Mouse (Mus musculus): Measurements from ENCODE around the gene Tmem106a. TPM values are rescaled to one million over a fixed set of nuclear protein-coding genes. Genes with fewer than 3 reads are reported as not detected.
"Not testable (repeated sequence)": the region's sequence is repeated elsewhere in the genome, so short reads cannot be mapped to it uniquely, and the experiment has no call there.

The Tmem106a gene
- polyA plus RNA-seq, 1 experiment = 37.1 TPM

GRCm38 (mm10) chr11:101576116-101576515 is 5.9 kb upstream of the Tmem106a start:
- Histone ChIP-seq H3K4me1 (replicated peaks; ENCODE audit: control insufficient read depth, insufficient read depth, low read length) (no peaks in the 10 kb centered on the region), H3K4me3 (ENCODE audit: control insufficient read depth, insufficient read depth, low read length) (no peak overlapping the region), H3K36me3 (ENCODE audit: control insufficient read depth, insufficient read depth, low read length) (peaks cover 86% of the 10 kb centered on the region), H3K27me3 (ENCODE audit: control insufficient read depth, insufficient read depth, low read length) (no peaks in the 10 kb centered on the region), H3K27ac (ENCODE audit: control insufficient read depth, insufficient read depth, low read length) (no peak overlapping the region)
- WGBS = 92% methylated on average over 6 of the region's 6 CpGs
- no peak for DNase-seq
- TF ChIP-seq POLR2A (IDR thresholded peaks at IDR 0.05; ENCODE audit: control insufficient read depth, extremely low read depth, insufficient read depth, low read length, poor library complexity) (no peak), CTCF (IDR thresholded peaks at IDR 0.05; ENCODE audit: borderline replicate concordance, control insufficient read depth, extremely low read depth, insufficient read depth, low read length, poor library complexity) (no peak)

- no peaks in the 10 kb centered on the region for H3K27me3 ChIP-seq (ENCODE audit: control insufficient read depth, insufficient read depth, low read length)
- H3K4me3 ChIP-seq (ENCODE audit: control insufficient read depth, insufficient read depth, low read length) = no peak overlapping the region
- no peak overlapping the region for H3K27ac ChIP-seq (ENCODE audit: control insufficient read depth, insufficient read depth, low read length)
- WGBS = 85% methylated on average over 6 of the region's 6 CpGs
- TF ChIP-seq CTCF (IDR thresholded peaks at IDR 0.05; ENCODE audit: borderline replicate concordance, control insufficient read depth, extremely low read depth, insufficient read depth, low read length, poor library complexity) (no peak), POLR2A (IDR thresholded peaks at IDR 0.05; ENCODE audit: control insufficient read depth, extremely low read depth, insufficient read depth, low read length, poor library complexity) (no peak)
- H3K36me3 ChIP-seq (ENCODE audit: control insufficient read depth, insufficient read depth, low read length) = peaks cover 36% of the 10 kb centered on the region
- peaks cover 4% of the 10 kb centered on the region; the same call in 1 of the 2 replicates for H3K4me1 ChIP-seq (replicated peaks; ENCODE audit: control insufficient read depth, insufficient read depth, low read length)
- DNase-seq = no peak
Measured at GRCm38 (mm10) chr11:101581081-101581764, 819 bp upstream of the Tmem106a start.

- no peak for TF ChIP-seq CTCF (IDR thresholded peaks at IDR 0.05; ENCODE audit: borderline replicate concordance, control insufficient read depth, extremely low read depth, insufficient read depth, low read length, poor library complexity)
- no peak for TF ChIP-seq POLR2A (IDR thresholded peaks at IDR 0.05; ENCODE audit: control insufficient read depth, extremely low read depth, insufficient read depth, low read length, poor library complexity)
- 89% methylated on average over 2 of the region's 2 CpGs for WGBS
- peaks cover 16% of the 10 kb centered on the region for H3K36me3 ChIP-seq (ENCODE audit: control insufficient read depth, insufficient read depth, low read length)
- peaks cover 4% of the 10 kb centered on the region; the same call in 1 of the 2 replicates for H3K4me1 ChIP-seq (replicated peaks; ENCODE audit: control insufficient read depth, insufficient read depth, low read length)
- H3K27ac ChIP-seq (ENCODE audit: control insufficient read depth, insufficient read depth, low read length) = no peak overlapping the region
- H3K4me3 ChIP-seq (ENCODE audit: control insufficient read depth, insufficient read depth, low read length) = no peak overlapping the region
- no peaks in the 10 kb centered on the region for H3K27me3 ChIP-seq (ENCODE audit: control insufficient read depth, insufficient read depth, low read length)
- DNase-seq = no peak
Measured at GRCm38 (mm10) chr11:101583205-101583604, 1.2 kb downstream of the Tmem106a start.

GRCm38 (mm10) chr11:101585031-101585430 is 3.0 kb downstream of the Tmem106a start:
- H3K36me3 ChIP-seq (ENCODE audit: control insufficient read depth, insufficient read depth, low read length) = not testable (repeated sequence)

GRCm38 (mm10) chr11:101585805-101586204 is 3.8 kb downstream of the Tmem106a start:
- Histone ChIP-seq H3K4me1 (replicated peaks; ENCODE audit: control insufficient read depth, insufficient read depth, low read length) (peaks cover 4% of the 10 kb centered on the region; the same call in 1 of the 2 replicates), H3K36me3 (ENCODE audit: control insufficient read depth, insufficient read depth, low read length) (no peaks in the 10 kb centered on the region), H3K4me3 (ENCODE audit: control insufficient read depth, insufficient read depth, low read length) (no peak overlapping the region), H3K27me3 (ENCODE audit: control insufficient read depth, insufficient read depth, low read length) (no peaks in the 10 kb centered on the region), H3K27ac (ENCODE audit: control insufficient read depth, insufficient read depth, low read length) (no peak overlapping the region)
- no peak for DNase-seq
- TF ChIP-seq CTCF (IDR thresholded peaks at IDR 0.05; ENCODE audit: borderline replicate concordance, control insufficient read depth, extremely low read depth, insufficient read depth, low read length, poor library complexity) = no peak
- TF ChIP-seq POLR2A (IDR thresholded peaks at IDR 0.05; ENCODE audit: control insufficient read depth, extremely low read depth, insufficient read depth, low read length, poor library complexity) = no peak
- 92% methylated on average over 4 of the region's 4 CpGs for WGBS

More at GRCm38 (mm10) chr11:101585031-101585430, 3.0 kb downstream of the Tmem106a start:
- not testable (repeated sequence) for DNase-seq; H3K27me3 ChIP-seq (ENCODE audit: control insufficient read depth, insufficient read depth, low read length); H3K4me1 ChIP-seq (replicated peaks; ENCODE audit: control insufficient read depth, insufficient read depth, low read length); H3K4me3 ChIP-seq (ENCODE audit: control insufficient read depth, insufficient read depth, low read length); H3K27ac ChIP-seq (ENCODE audit: control insufficient read depth, insufficient read depth, low read length)
- 97% methylated on average over 1 of the region's 1 CpGs for WGBS

GRCm38 (mm10) chr11:101587676-101588075 is 5.6 kb downstream of the Tmem106a start:
- H3K4me3 ChIP-seq (ENCODE audit: control insufficient read depth, insufficient read depth, low read length) = no peak overlapping the region
- no peak for TF ChIP-seq CTCF (IDR thresholded peaks at IDR 0.05; ENCODE audit: borderline replicate concordance, control insufficient read depth, extremely low read depth, insufficient read depth, low read length, poor library complexity)
- TF ChIP-seq POLR2A (IDR thresholded peaks at IDR 0.05; ENCODE audit: control insufficient read depth, extremely low read depth, insufficient read depth, low read length, poor library complexity) = no peak
- no peaks in the 10 kb centered on the region for H3K4me1 ChIP-seq (replicated peaks; ENCODE audit: control insufficient read depth, insufficient read depth, low read length)
- H3K27me3 ChIP-seq (ENCODE audit: control insufficient read depth, insufficient read depth, low read length) = no peaks in the 10 kb centered on the region
- no peaks in the 10 kb centered on the region for H3K36me3 ChIP-seq (ENCODE audit: control insufficient read depth, insufficient read depth, low read length)
- WGBS = 97% methylated on average over 10 of the region's 10 CpGs
- H3K27ac ChIP-seq (ENCODE audit: control insufficient read depth, insufficient read depth, low read length) = no peak overlapping the region
- no peak for DNase-seq

GRCm38 (mm10) chr11:101588868-101589267 is 6.8 kb downstream of the Tmem106a start:
- TF ChIP-seq POLR2A (IDR thresholded peaks at IDR 0.05; ENCODE audit: control insufficient read depth, extremely low read depth, insufficient read depth, low read length, poor library complexity) (no peak), CTCF (IDR thresholded peaks at IDR 0.05; ENCODE audit: borderline replicate concordance, control insufficient read depth, extremely low read depth, insufficient read depth, low read length, poor library complexity) (no peak)
- no peak overlapping the region for H3K4me3 ChIP-seq (ENCODE audit: control insufficient read depth, insufficient read depth, low read length)
- no peak overlapping the region for H3K27ac ChIP-seq (ENCODE audit: control insufficient read depth, insufficient read depth, low read length)

More at GRCm38 (mm10) chr11:101588868-101589267, 6.8 kb downstream of the Tmem106a start:
- H3K4me1 ChIP-seq (replicated peaks; ENCODE audit: control insufficient read depth, insufficient read depth, low read length) = no peaks in the 10 kb centered on the region
- WGBS = 97% methylated on average over 7 of the region's 7 CpGs
- no peaks in the 10 kb centered on the region for H3K36me3 ChIP-seq (ENCODE audit: control insufficient read depth, insufficient read depth, low read length)
- H3K27me3 ChIP-seq (ENCODE audit: control insufficient read depth, insufficient read depth, low read length) = no peaks in the 10 kb centered on the region
- DNase-seq = no peak
